Mouse (Mus musculus) large intestine, adult 2 months (tissue): ENCODE results near the gene Vax1. TPM values are rescaled to one million over a fixed set of nuclear protein-coding genes. Genes with fewer than 3 reads are reported as not detected.

Experiments
- DNase-seq: peaks from one replicate; pipeline ENCODE4 v3.0.0-alpha.2; 2012; ENCODE audit warnings: low read depth, low spot score
- WGBS: fragments of 180-500 bp; shearing (Covaris S2); methylation state at CpG from one replicate; pipeline ENCODE4 v1.1.7; 2018; 5-methylcytosine and 5-hydroxymethylcytosine counted together
- polyA plus RNA-seq: library from polyadenylated mRNA; depleted of rRNA; stranded (reverse); fragments of >200 nt; gene quantifications from 2 replicates; pipeline ENCODE4 v1.2.3, GENCODE M21; 2012; rRNA removed

The Vax1 gene
- polyA plus RNA-seq: not detected in 2 replicates

DNA sequence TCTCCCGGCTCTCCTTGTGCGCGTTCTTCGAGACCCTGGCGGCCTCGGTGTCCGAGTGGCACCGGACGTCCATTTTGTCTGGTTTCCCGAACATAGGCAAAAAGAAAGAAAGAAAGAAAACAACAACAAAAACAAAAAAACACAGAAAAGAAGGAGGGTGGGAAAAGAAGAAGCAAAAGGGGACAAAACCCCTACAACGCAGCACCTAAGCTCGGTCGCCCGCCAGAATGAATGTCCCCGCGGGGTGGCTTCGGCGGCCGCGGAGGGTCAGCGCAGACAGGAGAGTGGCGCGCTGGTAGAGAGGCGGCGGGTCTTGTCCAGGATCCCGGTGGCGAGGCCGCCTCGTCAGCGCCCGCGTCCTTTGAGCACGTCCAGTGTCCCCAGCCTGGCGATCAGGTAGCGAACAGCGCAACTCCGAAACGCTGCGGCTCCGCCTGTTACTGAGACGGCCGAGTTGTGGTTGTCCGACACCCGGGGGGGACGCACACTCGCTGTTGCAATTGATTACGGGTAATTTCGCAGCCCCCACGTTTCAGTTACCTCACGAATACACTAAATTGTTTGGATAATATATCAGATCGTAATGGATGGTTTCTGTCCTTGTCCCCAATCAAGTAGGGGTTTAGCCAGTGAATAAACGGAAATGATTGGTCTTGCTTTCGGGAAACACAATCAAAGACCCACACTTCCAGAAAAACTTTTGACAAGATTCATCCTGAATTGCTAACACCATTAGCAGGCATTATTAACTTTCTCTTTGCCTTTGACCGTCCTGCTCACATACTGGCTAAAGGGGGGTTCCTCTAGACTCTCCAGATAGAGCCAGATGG, at the start of gene Vax1:
TSS of gene Vax1 (minus strand) at position 121 of the 830 bp plus-strand sequence.
- WGBS: 2% methylated on average over 54 of the region's 54 CpGs

DNA sequence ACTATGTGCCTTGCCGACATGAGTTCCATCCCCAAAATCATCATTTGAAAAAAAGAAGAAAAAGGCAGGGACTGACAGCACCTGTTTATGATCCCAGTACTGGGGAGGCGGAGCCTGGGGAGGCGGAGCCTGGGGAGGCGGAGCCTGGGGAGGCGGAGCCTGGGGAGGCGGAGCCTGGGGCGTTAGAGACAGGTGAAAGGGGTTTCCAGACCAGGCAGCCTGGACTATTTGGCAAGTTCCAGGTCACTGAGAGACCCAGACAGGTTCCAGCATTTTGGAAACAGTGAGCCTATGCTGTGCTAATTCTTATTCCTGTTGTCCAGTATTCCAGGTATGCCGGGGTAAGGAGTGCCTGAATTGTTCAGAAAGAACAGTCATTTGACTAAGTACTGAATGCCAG, 49.1 kb upstream of the Vax1 start, which contains the start of gene Kcnk18:
TSS of gene Kcnk18 (plus strand) at position 224 of the 400 bp plus-strand sequence.
- 75% methylated on average over 8 of the region's 8 CpGs for WGBS
- no peak for DNase-seq

More for the DNA sequence above, at the start of gene Vax1:
- DNase-seq: no peak

GRCm38 (mm10) chr19:59216891-59217290, 47.0 kb upstream of the Vax1 start:
- 90% methylated on average over 3 of the region's 3 CpGs for WGBS
- no peak for DNase-seq

DNA sequence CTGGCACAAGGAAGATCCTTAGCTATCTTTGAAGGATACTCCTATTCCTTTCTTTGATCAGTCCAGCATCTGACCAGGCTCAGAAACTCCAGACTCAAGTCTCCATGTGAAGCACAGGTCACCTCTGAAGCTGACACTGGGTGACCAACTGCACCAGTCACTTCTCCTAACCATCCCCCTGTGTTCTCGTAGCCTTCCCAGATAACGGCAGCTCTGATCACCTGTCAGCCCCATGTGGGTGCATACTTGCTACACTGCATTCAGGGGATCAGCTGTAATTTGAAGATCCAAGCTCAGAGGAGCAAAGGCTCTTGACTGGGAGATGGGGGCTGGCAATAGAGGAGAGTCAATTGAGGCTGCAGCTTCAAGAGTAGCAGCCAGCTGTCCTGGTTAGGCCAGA, 39.1 kb upstream of the Vax1 start:
- 49% methylated on average over 2 of the region's 2 CpGs for WGBS
- no peak for DNase-seq

DNA sequence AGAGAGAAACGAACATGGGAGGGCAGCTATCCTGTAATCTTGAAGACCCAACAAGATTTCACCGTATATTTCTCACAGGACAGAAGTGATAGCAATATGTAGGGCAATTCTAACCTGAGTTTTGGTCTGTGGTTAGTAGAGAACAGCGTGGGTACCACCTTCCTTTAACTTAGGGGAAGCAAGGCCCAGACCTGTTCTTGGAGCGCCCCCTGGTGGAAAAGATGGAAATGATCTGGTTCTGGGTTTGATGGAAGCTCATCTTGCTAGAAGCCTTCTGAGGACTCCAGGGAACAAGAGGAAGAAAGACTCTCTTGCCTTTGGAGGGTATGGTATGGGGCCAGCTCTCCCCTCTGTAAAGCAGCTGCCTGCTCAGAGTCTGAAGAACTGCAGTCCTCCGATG, 38.6 kb upstream of the Vax1 start:
- peak; percentile 14 for DNase-seq
- WGBS: 34% methylated on average over 5 of the region's 5 CpGs

- WGBS: 34% methylated on average over 7 of the region's 7 CpGs
- peak; percentile 16 for DNase-seq
Observed at GRCm38 (mm10) chr19:59198161-59198560, 28.3 kb upstream of the Vax1 start.

GRCm38 (mm10) chr19:59196111-59196666, 26.3 kb upstream of the Vax1 start:
- no peak for DNase-seq
- WGBS: 11% methylated on average over 15 of the region's 15 CpGs

- no peak for DNase-seq
- 11% methylated on average over 9 of the region's 9 CpGs for WGBS
Observed at GRCm38 (mm10) chr19:59195181-59195770, 25.4 kb upstream of the Vax1 start.

DNA sequence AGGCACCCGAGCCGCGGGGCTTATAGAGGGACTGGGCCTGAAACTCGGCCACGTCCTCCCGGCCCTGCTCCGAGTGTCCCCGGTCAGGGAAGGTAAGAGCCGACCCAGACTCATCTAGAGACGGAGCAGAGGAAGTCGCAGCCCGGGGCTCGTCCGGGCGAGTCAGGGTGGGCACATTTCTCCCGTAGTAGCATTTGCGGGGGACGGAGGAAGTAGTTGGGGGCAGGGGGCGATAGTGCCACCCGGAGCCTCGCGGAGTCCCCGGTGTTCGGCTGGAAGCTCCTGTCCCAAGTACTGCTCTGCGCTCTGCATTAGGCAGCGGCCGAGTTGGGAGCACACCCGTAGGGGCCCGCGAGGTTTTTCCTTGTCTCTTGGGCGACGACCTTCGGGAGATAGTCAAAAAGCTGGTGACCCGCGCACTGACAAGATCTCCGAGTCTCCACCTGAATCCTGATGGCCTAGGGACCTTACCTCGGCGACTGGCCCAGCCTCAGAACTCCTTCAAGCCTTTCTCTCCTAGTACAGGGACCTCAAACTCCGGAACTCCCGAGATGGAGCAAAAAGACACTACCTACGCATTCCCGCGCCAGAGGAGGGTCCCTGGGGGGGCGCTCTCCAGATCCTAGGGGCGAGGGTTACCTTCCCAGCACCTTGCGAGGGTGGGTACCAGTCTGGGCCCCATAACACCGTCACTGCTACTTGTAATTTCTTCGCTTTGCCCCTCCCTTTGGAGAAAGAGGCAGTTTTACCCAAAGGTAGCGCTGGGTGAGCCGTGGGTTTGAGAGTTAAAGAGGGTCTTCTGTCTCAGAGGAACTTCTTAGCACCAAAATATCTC, 24.3 kb upstream of the Vax1 start:
- DNase-seq: no peak
- 3% methylated on average over 50 of the region's 50 CpGs for WGBS

DNA sequence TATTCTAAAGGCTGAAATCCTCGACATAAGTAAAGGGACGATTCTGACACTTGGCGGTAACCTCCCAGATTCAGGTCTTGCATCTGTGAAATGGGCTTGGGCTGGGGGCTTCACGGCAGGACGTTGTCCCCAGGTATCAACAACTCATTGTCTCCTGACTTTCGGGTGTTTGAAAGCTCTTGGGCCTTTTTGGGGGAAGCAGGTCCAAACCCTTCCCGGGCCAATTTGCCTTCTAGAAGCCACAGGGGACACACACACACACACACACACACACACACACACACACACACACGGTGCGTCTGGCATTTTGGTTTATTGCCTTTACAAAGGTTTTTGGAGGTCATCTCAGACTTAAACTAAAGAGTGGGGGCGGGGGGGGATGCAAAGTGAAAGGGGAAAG, 23.6 kb upstream of the Vax1 start:
- 4% methylated on average over 10 of the region's 10 CpGs for whole genome bisulfite sequencing
- DNase-seq: no peak

- DNase-seq: no peak
- 22% methylated on average over 2 of the region's 2 CpGs for WGBS
Observed at GRCm38 (mm10) chr19:59192491-59192890, 22.6 kb upstream of the Vax1 start.

DNA sequence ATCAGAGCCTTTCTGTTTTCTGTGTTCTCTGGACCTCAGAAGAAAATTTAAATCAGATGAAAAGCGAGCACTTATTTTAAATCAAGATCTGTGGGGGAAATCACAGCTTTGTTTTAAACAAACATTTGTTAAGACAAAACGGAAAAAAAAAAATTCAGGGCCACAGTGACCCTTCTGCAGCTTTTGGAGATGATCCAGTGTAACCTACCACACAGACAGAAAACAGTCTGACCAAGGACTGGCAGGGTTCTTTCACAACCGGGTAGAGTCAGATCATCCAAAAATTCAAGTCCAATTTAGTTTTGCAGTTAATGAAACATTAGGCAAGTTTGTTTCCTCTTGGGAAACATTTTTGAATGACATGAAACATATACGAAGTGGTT, 21.3 kb upstream of the Vax1 start:
- DNase-seq: no peak
- WGBS: 14% methylated on average over 4 of the region's 4 CpGs

DNA sequence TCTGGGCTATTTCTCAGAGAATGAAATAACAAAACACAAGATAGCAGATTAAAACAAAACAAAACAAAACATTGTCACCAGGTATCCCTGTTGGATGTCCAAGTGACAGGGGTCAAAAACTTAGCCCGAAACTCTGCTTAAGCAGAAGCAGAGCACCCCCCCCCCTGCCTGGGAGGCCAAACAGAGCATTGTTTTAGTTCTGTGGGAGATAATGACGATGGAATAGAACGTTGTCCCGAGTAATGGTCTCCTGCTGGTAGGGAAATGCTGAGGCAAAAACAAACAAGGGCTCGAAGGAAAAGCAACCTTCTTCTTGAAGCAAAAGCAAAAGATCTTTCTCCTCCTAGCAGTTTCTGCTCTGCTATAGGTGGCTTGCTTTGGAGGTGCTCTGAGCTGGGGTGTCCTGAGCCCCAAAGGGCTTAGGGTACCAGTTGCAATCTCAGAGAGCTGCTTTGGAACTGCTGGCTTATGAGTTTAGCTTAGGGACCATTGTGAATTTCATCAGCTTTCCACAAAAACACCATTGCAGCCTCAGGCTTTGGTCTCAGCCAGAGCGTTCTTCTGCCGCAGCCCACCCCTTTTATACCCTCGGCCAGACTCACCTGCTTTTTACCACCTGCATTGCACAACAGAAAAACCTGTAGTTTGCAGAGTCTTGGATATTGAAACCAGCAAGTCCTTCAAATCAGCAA, 20.7 kb upstream of the Vax1 start:
- no peak for DNase-seq
- 5% methylated on average over 8 of the region's 8 CpGs for WGBS

- WGBS: 12% methylated on average over 4 of the region's 4 CpGs
Observed at GRCm38 (mm10) chr19:59188981-59189380, 19.1 kb upstream of the Vax1 start.

DNA sequence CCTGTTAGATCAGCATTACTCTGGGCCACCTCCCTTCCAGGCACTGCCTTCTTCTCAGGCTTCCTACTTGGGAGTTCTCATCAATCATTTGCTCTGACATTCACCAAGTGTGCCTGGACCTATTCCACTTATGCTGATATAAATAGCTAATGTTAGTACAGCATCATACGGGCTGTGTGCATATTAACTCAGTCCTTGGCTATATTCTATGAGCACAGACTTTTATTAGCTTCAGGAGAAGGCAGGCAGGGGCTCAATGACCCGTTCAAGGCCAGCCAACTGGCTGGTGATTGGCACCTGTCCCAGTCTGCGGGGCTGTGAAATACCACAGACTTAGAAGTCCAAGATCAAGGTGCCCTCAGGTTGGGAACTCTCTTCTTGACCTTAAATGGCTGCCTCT, 14.1 kb upstream of the Vax1 start:
- WGBS: 9% methylated on average over 3 of the region's 3 CpGs
- no peak for DNase-seq

More at GRCm38 (mm10) chr19:59188981-59189380, 19.1 kb upstream of the Vax1 start:
- DNase-seq: no peak

DNA sequence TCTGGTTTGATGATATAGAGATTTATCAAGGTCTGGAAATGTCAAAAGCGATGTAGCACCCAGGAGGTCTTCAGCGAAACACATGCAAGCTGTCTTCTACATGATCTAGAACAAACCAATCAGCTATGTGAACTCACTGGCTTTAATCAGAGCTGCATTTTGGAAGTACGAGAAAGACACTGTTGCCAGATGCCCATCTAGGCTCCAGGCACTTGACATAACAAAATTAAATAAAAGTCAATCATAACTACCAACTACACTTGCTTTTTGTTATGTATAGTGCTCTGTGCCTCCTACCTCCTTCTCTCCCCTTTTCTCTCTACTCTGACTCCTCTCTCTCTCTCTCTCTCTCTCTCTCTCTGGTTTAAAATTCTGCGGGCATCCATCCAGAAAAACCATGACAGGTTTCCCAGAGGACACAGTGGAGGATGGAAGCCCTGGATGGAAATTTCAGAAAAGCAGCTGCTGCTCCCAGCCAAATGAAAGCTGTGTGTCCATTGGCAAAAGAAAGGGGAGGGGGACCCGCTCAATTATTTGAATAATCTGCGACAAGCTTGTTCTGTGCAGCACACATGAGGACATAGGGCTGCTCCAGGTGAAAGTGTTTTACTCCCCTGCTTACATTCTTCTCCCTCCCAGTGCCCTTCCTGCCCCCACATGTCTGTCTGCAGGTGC, 3.6 kb upstream of the Vax1 start:
- 18% methylated on average over 6 of the region's 6 CpGs for WGBS
- DNase-seq: no peak

DNA sequence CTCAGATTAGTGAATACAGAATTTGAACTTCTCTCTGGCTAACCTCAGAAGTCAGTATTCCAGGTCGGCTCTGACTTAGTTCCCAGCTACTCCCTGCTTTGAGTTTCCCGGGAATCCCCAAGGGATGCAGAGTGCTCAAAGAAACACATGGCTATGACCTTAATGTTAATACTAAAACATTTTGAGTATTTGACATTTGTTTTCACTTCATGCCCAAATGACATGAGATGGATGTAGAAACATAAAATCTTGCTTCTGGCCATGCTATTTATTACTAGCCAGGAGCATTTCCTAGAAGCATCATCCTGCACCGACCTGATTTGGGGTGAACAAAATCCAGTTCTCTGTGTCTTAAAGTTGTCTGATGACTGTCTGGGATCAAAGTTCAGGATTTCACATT, 2.9 kb upstream of the Vax1 start:
- WGBS: 3% methylated on average over 3 of the region's 3 CpGs
- DNase-seq: no peak

- no peak for DNase-seq
- WGBS: 3% methylated on average over 19 of the region's 19 CpGs
Observed at GRCm38 (mm10) chr19:59171871-59172245, 2.0 kb upstream of the Vax1 start.
